Mouse (Mus musculus) cerebellum, adult 2 months (tissue): ENCODE results near the gene Fchsd2.

ENCODE experiments used
- CTCF ChIP-seq: fragments of 200-500 bp; IDR thresholded peaks from 2 replicates; pipeline ENCODE4 v1.5.1; 2011; ENCODE audit warnings: low read depth, mild to moderate bottlenecking, control low read depth, low read length, moderate library complexity, borderline replicate concordance; ENCODE audit not compliant: insufficient read depth
- POLR2A ChIP-seq: fragments of 200-500 bp; IDR thresholded peaks from 2 replicates; pipeline ENCODE4 v1.6.1; 2011; ENCODE audit warnings: low read length, control low read depth, borderline replicate concordance; ENCODE audit not compliant: insufficient read depth

DNA sequence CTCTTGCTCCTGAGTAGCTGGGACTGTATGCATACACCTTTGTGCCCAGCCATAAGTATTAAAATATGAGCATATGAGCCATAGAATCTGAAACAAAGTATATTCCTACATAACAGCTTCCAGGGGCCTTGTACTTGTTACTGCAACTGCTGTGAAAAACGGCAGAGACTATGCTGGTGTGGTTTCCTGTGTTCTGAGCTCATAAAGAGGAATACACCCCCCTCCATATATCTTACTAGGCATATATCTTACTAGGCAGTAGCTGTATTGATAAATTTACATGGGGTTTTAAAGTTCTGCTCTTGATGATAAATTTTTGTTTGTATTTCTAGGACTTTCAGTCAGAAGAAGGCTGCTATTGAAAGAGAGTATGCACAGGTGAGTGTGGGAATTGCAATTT lies 46.2 kb downstream of the Fchsd2 start:
- TF ChIP-seq CTCF (no peak), POLR2A (no peak)
